ENCODE assay signal across 40 mouse cellular contexts in genomic region chr2:170640281-170640680, GRCm38 (mm10). TPM values are rescaled to one million over a fixed set of nuclear protein-coding genes. Genes with fewer than 3 reads are reported as not detected.
DNase-seq lines count a peak whose midpoint lies in the region; ATAC-seq lines count a peak whose summit lies in the region.
"Had no signal": no experiment of that assay in that cellular context is flagged by ENCODE, and none has a peak within 500 bp of the region (broad histone marks: within the 10 kb centered on the region; RNA-seq: fewer than 3 reads in every experiment).

No protein-coding gene starts in this region.

- WGBS in forebrain, embryonic 12.5 days, result 91% methylated on average over 11 of the region's 11 CpGs
- 83% methylated on average over 11 of the region's 11 CpGs for WGBS in forebrain, embryonic 14.5 days

- no peaks in the 10 kb centered on the region for H3K27me3 ChIP-seq in forebrain, embryonic 12.5 days
- no peaks in the 10 kb centered on the region for H3K27me3 ChIP-seq in forebrain, embryonic 14.5 days (replicated peaks; ENCODE audit: control insufficient read depth, insufficient read depth, low read length)
- H3K27me3 ChIP-seq: heart, embryonic 15.5 days; hindbrain, embryonic 12.5 days; limb, embryonic 12.5 days; liver, embryonic 15.5 days; midbrain, embryonic 12.5 days had no signal

- no peaks in the 10 kb centered on the region for H3K9me3 ChIP-seq in forebrain, embryonic 12.5 days
- no peaks in the 10 kb centered on the region for H3K9me3 ChIP-seq in forebrain, embryonic 14.5 days (replicated peaks; ENCODE audit: control insufficient read depth, low read length)
- H3K9me3 ChIP-seq: heart, embryonic 10.5 days; heart, embryonic 15.5 days; hindbrain, embryonic 12.5 days; limb, embryonic 12.5 days; liver, embryonic 15.5 days; midbrain, embryonic 12.5 days had no signal

- no peak overlapping the region for H3K9ac ChIP-seq in forebrain, embryonic 12.5 days
- no peak overlapping the region for H3K9ac ChIP-seq in forebrain, embryonic 14.5 days (ENCODE audit: low read length)
- H3K9ac ChIP-seq: heart, embryonic 15.5 days; hindbrain, embryonic 12.5 days; limb, embryonic 12.5 days; liver, embryonic 15.5 days; lung, embryonic 14.5 days; midbrain, embryonic 12.5 days had no signal

- no peak overlapping the region for H3K4me2 ChIP-seq in forebrain, embryonic 12.5 days
- H3K4me2 ChIP-seq in forebrain, embryonic 14.5 days (ENCODE audit: low read length), result no peak overlapping the region
- H3K4me2 ChIP-seq: heart, embryonic 15.5 days; hindbrain, embryonic 12.5 days; limb, embryonic 12.5 days; liver, embryonic 15.5 days; lung, embryonic 14.5 days; midbrain, embryonic 12.5 days had no signal

- no peak overlapping the region for H3K4me3 ChIP-seq in forebrain, embryonic 12.5 days (replicated peaks)
- no peak overlapping the region for H3K4me3 ChIP-seq in forebrain, embryonic 14.5 days (ENCODE audit: low read depth, low read length)
- H3K4me3 ChIP-seq: erythroblast, embryonic 14.5 days; heart, embryonic 10.5 days; heart, embryonic 15.5 days; hindbrain, embryonic 12.5 days; limb, embryonic 12.5 days; liver, embryonic 15.5 days; midbrain, embryonic 12.5 days had no signal

- ATAC-seq in forebrain, embryonic 12.5 days (ENCODE audit: low FRiP score), result no peak
- no peak for ATAC-seq in forebrain, embryonic 14.5 days
- ATAC-seq: forebrain, embryonic 16.5 days; intestine, postnatal 0 days; Patski had no signal

- peaks cover 47% of the 10 kb centered on the region for H3K4me1 ChIP-seq in forebrain, embryonic 12.5 days
- peaks cover 41% of the 10 kb centered on the region for H3K4me1 ChIP-seq in forebrain, embryonic 14.5 days (ENCODE audit: control insufficient read depth, insufficient read depth, low read length)
- H3K4me1 ChIP-seq: heart, embryonic 10.5 days; heart, embryonic 15.5 days; liver, embryonic 15.5 days had no signal

- H3K27ac ChIP-seq in forebrain, embryonic 12.5 days, result 0 out of 2 replicates have a peak overlapping the region, but pooled peaks have one; percentile 31
- no peak overlapping the region for H3K27ac ChIP-seq in forebrain, embryonic 14.5 days (ENCODE audit: low read depth, low read length)
- H3K27ac ChIP-seq: heart, embryonic 10.5 days; heart, embryonic 15.5 days; hindbrain, embryonic 12.5 days; kidney, postnatal 0 days; limb, embryonic 12.5 days; liver, embryonic 15.5 days; midbrain, embryonic 12.5 days had no signal

- DNase-seq in forebrain, embryonic 14.5 days (ENCODE audit: low spot score), result no peak
- peak; percentile 47 for DNase-seq in kidney, adult 9 months
- DNase-seq in kidney, adult 18-20 months, result no peak
- peak; percentile 36 for DNase-seq in R1 (ENCODE audit: low read depth, low spot score)
- peak; percentile 67 for DNase-seq in retina, embryonic 14.5 days (ENCODE audit: low spot score)
- no peak for DNase-seq in gastrocnemius, postnatal 10 days
- DNase-seq: adrenal gland, postnatal 25 days; cerebellum, adult 11-12 months; cerebellum, adult 9-11 months; embryo, embryonic 11 days; gastrocnemius, postnatal 14 days; layer of hippocampus, adult 9-11 months; lung, embryonic 14.5 days; right cerebral cortex, adult 18-20 months; spleen, adult 18-20 months; thymus, adult 2 months; thymus, postnatal 36 days had no signal

- H3K36me3 ChIP-seq in forebrain, embryonic 12.5 days (replicated peaks), result no peaks in the 10 kb centered on the region
- no peaks in the 10 kb centered on the region for H3K36me3 ChIP-seq in forebrain, embryonic 14.5 days (ENCODE audit: control insufficient read depth, insufficient read depth, low read length)
- H3K36me3 ChIP-seq: heart, embryonic 10.5 days; heart, embryonic 15.5 days; hindbrain, embryonic 12.5 days; limb, embryonic 12.5 days; liver, embryonic 15.5 days; midbrain, embryonic 12.5 days had no signal

RNA-seq across cellular contexts. Expression of gene 4930470P17Rik, which starts 38.5 kb away (rescaled TPM):
- not detected in 2 replicates for polyA plus RNA-seq in forebrain, embryonic 12.5 days (2016; fragmentation: Nextera tagmentation; extraction: Ambion mirVana)
- polyA plus RNA-seq in forebrain, embryonic 14.5 days (2014; fragmentation: Nextera tagmentation; extraction: Ambion mirVana), result not detected in 2 replicates
- not detected for total RNA-seq in gastrocnemius, postnatal 10 days (2021)
- total RNA-seq: adrenal gland, adult 18-20 months; adrenal gland, postnatal 25 days; gastrocnemius, postnatal 14 days; granulocyte monocyte progenitor cell, adult 5-6 weeks; heart, postnatal 25 days; left cerebral cortex, adult 18-20 months; left cerebral cortex, postnatal 14 days; liver, adult 2 months; megakaryocyte progenitor cell, adult 5-6 weeks; MEL had no signal
- polyA plus RNA-seq: embryonic facial prominence, embryonic 14.5 days; erythroblast, embryonic 14.5 days; forebrain, embryonic 16.5 days; heart, embryonic 10.5 days; heart, embryonic 15.5 days; hindbrain, embryonic 12.5 days; intestine, postnatal 0 days; kidney, postnatal 0 days; limb, embryonic 12.5 days; liver, adult 2 months; liver, embryonic 15.5 days; lung, embryonic 14.5 days; midbrain, embryonic 12.5 days; neural tube, embryonic 14.5 days; Patski; stomach, embryonic 16.5 days; thymus, adult 2 months had no signal

Comparison
In these comparisons a context has a peak if more than half of its experiments do, and no peak if none do; other contexts are left out.
1. DNase-seq: peak in kidney, adult 9 months (single experiment), R1 (single experiment) and retina, embryonic 14.5 days (single experiment); none in forebrain, embryonic 14.5 days (single experiment), kidney, adult 18-20 months (single experiment) and gastrocnemius, postnatal 10 days (single experiment).